Mouse (Mus musculus): Measurements from ENCODE around the gene Itpr1. TPM values are rescaled to one million over a fixed set of nuclear protein-coding genes. Genes with fewer than 3 reads are reported as not detected.

The Itpr1 gene
- polyA plus RNA-seq, 1 experiment from 2014 or later: 11.9 TPM

GRCm38 (mm10) chr6:108531324-108532311 is 318.7 kb downstream of the Itpr1 start:
- no peaks in the 10 kb centered on the region for H3K27me3 ChIP-seq
- 39% methylated on average over 12 of the region's 12 CpGs for WGBS
- H3K4me3 ChIP-seq: no peak overlapping the region
- H3K27ac ChIP-seq: no peak overlapping the region
- no peaks in the 10 kb centered on the region for H3K9me3 ChIP-seq
- H3K4me1 ChIP-seq: peaks cover 14% of the 10 kb centered on the region
- H3K9ac ChIP-seq: no peak overlapping the region
- no peaks in the 10 kb centered on the region for H3K36me3 ChIP-seq
- ATAC-seq (ENCODE audit: insufficient number of reproducible peaks, insufficient read depth, low FRiP score, low TSS enrichment): peak; percentile 84
- no peak overlapping the region for H3K4me2 ChIP-seq (replicated peaks)

GRCm38 (mm10) chr6:108532486-108533179 is 319.7 kb downstream of the Itpr1 start:
- H3K4me1 ChIP-seq: peaks cover 14% of the 10 kb centered on the region
- H3K27me3 ChIP-seq: no peaks in the 10 kb centered on the region
- no peaks in the 10 kb centered on the region for H3K9me3 ChIP-seq
- H3K4me3 ChIP-seq: no peak overlapping the region
- WGBS: 83% methylated on average over 10 of the region's 10 CpGs
- no peak overlapping the region for H3K4me2 ChIP-seq (replicated peaks)
- no peaks in the 10 kb centered on the region for H3K36me3 ChIP-seq
- ATAC-seq (ENCODE audit: insufficient number of reproducible peaks, insufficient read depth, low FRiP score, low TSS enrichment): no peak
- no peak overlapping the region for H3K9ac ChIP-seq
- H3K27ac ChIP-seq: no peak overlapping the region

DNA sequence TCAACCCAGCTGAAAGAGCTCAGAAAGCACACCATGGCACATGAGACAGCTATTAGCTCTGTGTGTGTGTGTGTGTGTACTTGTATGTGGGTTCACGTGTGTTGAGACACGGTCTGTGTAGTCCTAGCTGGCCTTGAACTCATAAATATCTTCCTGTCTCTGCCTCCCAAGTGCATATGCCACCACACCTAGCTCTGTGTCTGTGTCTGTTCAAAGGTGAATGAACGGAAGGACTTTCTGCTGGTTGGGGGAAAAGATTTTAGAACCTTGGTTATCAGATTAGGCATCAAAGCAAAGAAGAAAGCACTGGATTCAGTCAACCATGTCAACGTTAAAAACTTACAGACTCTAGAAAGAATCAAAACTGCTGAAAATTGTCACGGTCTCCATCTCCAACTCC is 321.2 kb downstream of the Itpr1 start:
- WGBS: 82% methylated on average over 5 of the region's 5 CpGs
- H3K9ac ChIP-seq: no peak overlapping the region
- H3K36me3 ChIP-seq: no peaks in the 10 kb centered on the region
- H3K9me3 ChIP-seq: no peaks in the 10 kb centered on the region
- H3K4me3 ChIP-seq: no peak overlapping the region
- H3K27me3 ChIP-seq: no peaks in the 10 kb centered on the region
- H3K4me2 ChIP-seq (replicated peaks): no peak overlapping the region
- ATAC-seq (ENCODE audit: insufficient number of reproducible peaks, insufficient read depth, low FRiP score, low TSS enrichment): no peak
- no peak overlapping the region for H3K27ac ChIP-seq
- H3K4me1 ChIP-seq: peaks cover 14% of the 10 kb centered on the region

DNA sequence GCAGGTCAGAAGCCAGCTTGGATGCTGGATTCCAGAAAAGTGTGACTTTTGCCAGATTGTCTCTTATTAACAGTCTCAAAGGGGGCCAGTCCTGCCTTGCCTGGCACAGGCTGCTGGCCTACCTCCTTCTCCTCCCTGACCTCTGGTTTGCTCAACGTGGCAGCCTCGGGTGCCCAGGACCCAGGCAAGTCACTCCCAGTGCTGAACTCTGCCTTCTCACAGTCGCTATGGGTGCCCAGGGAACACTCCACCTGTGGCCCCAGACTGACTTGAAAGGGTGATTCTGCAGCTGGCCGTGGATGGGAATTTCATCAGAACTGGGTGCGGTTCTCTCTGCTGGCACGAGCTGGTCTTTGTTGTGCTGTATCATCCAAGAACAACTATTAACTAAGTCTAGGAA is 321.7 kb downstream of the Itpr1 start:
- H3K9me3 ChIP-seq: no peaks in the 10 kb centered on the region
- ATAC-seq (ENCODE audit: insufficient number of reproducible peaks, insufficient read depth, low FRiP score, low TSS enrichment): no peak
- H3K4me1 ChIP-seq: peaks cover 14% of the 10 kb centered on the region
- no peak overlapping the region for H3K27ac ChIP-seq
- H3K36me3 ChIP-seq: no peaks in the 10 kb centered on the region
- H3K4me2 ChIP-seq (replicated peaks): no peak overlapping the region
- H3K4me3 ChIP-seq: no peak overlapping the region
- H3K9ac ChIP-seq: no peak overlapping the region
- H3K27me3 ChIP-seq: no peaks in the 10 kb centered on the region
- 84% methylated on average over 6 of the region's 6 CpGs for WGBS

GRCm38 (mm10) chr6:108535309-108535708 is 322.4 kb downstream of the Itpr1 start:
- Histone ChIP-seq H3K27me3 (no peaks in the 10 kb centered on the region), H3K4me1 (peaks cover 14% of the 10 kb centered on the region), H3K9me3 (no peaks in the 10 kb centered on the region), H3K4me2 (replicated peaks) (no peak overlapping the region), H3K9ac (no peak overlapping the region), H3K36me3 (no peaks in the 10 kb centered on the region), H3K27ac (no peak overlapping the region), H3K4me3 (no peak overlapping the region)
- 85% methylated on average over 4 of the region's 4 CpGs for WGBS
- ATAC-seq (ENCODE audit: insufficient number of reproducible peaks, insufficient read depth, low FRiP score, low TSS enrichment): no peak

DNA sequence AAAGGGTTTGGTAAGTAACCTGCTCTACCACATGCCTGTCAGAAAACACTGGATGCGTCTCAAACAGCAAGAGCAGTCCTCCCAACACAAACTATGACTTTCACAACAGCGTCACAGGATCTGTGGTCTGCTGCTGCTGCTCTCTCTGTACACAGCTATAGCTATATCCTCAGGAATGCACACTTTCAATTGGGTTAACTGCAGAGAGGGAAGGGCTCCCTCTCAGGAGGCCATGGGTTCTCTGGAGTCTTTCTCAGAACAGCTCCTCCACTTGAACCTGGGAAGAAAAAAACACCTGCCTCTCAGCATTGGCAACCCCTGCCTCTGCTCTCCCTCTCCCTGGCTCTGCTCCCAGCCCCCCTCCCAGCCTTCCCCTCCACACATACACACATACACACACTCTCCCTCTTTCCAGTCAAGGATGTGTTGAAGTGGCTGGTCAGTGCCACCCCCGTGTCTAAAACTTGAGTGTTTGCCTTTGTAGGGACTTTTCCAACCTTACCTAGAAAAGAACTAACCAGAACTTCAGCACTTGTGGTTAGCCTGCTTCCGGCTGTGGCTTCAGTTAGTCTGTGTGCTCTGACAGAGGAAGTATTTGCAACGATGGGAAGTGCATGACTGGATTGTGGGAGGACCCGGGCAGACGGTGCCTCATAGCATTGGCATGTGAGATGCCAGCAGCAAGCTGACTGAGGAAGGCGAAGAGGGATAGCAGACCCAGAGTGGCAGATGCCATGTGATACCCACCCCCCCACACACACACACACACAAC is 323.8 kb downstream of the Itpr1 start:
- Histone ChIP-seq H3K4me2 (replicated peaks) (no peak overlapping the region), H3K4me1 (peaks cover 5% of the 10 kb centered on the region; the same call in 1 of the 2 replicates), H3K9ac (no peak overlapping the region), H3K27me3 (no peaks in the 10 kb centered on the region), H3K4me3 (no peak overlapping the region), H3K36me3 (no peaks in the 10 kb centered on the region), H3K27ac (no peak overlapping the region), H3K9me3 (no peaks in the 10 kb centered on the region)
- no peak for ATAC-seq (ENCODE audit: insufficient number of reproducible peaks, insufficient read depth, low FRiP score, low TSS enrichment)
- 85% methylated on average over 8 of the region's 8 CpGs for WGBS

- H3K9ac ChIP-seq: no peak overlapping the region
- 88% methylated on average over 4 of the region's 4 CpGs for WGBS
Observed at GRCm38 (mm10) chr6:108538406-108538805, 325.5 kb downstream of the Itpr1 start.

DNA sequence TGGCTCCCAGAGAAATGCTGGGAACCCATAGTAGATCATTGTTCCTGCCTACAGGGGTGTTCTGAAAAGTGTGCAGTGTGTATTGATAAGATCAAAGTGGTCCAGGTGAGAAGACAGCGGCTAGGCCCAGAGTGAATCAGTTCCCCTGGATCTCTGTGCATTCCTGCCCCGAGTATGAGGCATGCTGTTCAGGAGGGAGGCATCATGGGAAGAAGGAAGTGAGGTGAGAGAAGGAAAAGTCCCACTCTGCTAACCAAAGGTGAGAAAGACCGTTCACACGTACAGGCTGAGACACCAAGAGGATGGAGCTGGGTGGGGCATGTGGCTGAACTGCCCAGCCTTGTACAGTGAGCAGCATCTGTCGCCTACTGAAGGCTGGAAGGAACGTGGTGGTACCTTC is 327.5 kb downstream of the Itpr1 start:
- Histone ChIP-seq H3K4me3 (no peak overlapping the region), H3K4me1 (no peaks in the 10 kb centered on the region), H3K27me3 (no peaks in the 10 kb centered on the region), H3K36me3 (no peaks in the 10 kb centered on the region; the same call in 1 of the 2 replicates), H3K9ac (no peak overlapping the region), H3K9me3 (no peaks in the 10 kb centered on the region), H3K27ac (no peak overlapping the region), H3K4me2 (replicated peaks) (no peak overlapping the region)
- ATAC-seq (ENCODE audit: insufficient number of reproducible peaks, insufficient read depth, low FRiP score, low TSS enrichment): no peak
- 90% methylated on average over 6 of the region's 6 CpGs for WGBS

More at GRCm38 (mm10) chr6:108538406-108538805, 325.5 kb downstream of the Itpr1 start:
- Histone ChIP-seq H3K4me3 (no peak overlapping the region), H3K27ac (no peak overlapping the region), H3K4me2 (replicated peaks) (no peak overlapping the region), H3K4me1 (no peaks in the 10 kb centered on the region), H3K36me3 (no peaks in the 10 kb centered on the region; the same call in 1 of the 2 replicates), H3K27me3 (no peaks in the 10 kb centered on the region), H3K9me3 (no peaks in the 10 kb centered on the region)
- no peak for ATAC-seq (ENCODE audit: insufficient number of reproducible peaks, insufficient read depth, low FRiP score, low TSS enrichment)

DNA sequence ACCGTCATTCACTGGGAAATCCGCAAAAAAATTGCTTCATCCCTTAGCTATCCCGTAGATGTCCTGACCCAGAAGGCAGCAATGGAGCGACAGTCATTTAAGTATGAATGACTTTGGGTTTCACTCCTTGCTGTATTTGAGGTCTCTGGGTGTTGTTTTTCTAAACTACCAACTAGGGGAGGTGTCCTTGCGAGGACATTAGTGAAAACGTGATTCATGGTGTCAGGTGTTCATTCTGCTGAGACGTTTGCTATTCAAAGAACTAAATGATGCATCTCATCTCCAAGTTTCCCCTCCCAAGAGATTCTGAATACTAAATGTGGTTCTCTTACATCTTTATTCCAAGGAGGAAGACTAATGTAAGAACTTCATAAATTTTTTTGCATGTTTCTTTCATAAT is 332.0 kb downstream of the Itpr1 start:
- Histone ChIP-seq H3K4me3 (no peak overlapping the region), H3K27me3 (no peaks in the 10 kb centered on the region), H3K4me2 (replicated peaks) (no peak overlapping the region), H3K9me3 (no peaks in the 10 kb centered on the region), H3K9ac (no peak overlapping the region), H3K36me3 (no peaks in the 10 kb centered on the region; the same call in 1 of the 2 replicates), H3K27ac (no peak overlapping the region), H3K4me1 (no peaks in the 10 kb centered on the region)
- no peak for ATAC-seq (ENCODE audit: insufficient number of reproducible peaks, insufficient read depth, low FRiP score, low TSS enrichment)
- WGBS: 74% methylated on average over 7 of the region's 7 CpGs

DNA sequence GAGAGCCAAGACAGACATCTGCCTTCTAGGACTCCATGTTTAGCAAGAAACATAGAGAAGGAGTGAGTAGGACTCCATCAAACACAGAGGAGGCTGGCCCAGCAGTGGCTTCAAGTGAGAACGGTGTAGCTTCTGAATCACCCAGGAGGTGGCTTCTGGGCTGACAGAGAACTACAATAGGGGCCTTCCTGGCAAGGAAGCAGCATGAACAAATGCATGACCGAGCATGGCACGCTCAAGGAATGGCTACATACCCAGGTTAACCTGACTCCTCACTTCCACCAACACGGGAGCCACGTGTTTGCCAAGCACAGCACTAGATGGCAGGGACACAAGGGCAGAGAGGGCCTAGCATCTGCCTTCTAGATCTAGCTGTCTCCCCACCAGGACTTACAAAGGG is 332.6 kb downstream of the Itpr1 start:
- H3K4me2 ChIP-seq (replicated peaks): no peak overlapping the region
- H3K27ac ChIP-seq: no peak overlapping the region
- no peaks in the 10 kb centered on the region for H3K9me3 ChIP-seq
- H3K36me3 ChIP-seq: no peaks in the 10 kb centered on the region; the same call in 1 of the 2 replicates
- no peak overlapping the region for H3K4me3 ChIP-seq
- 75% methylated on average over 5 of the region's 5 CpGs for WGBS
- no peaks in the 10 kb centered on the region for H3K4me1 ChIP-seq
- no peak for ATAC-seq (ENCODE audit: insufficient number of reproducible peaks, insufficient read depth, low FRiP score, low TSS enrichment)
- H3K27me3 ChIP-seq: no peaks in the 10 kb centered on the region
- no peak overlapping the region for H3K9ac ChIP-seq

DNA sequence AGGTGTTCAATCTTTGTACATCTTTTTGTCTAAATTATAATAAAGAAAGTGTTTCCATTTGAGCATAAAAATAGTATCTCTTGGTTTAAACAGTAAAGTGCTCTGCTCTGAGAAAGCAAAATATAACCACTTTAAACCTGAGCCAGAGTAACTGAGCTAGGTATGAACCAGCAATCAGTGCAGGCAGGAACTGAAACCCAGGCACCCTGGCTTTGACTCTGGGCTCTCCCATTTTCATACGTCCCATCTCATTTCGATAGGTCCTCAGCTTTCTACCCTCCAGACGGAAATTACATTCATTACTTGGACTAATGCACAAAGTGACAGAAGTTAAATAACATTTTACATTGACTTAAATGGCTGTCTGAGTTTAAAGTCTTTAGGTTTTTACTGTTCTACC is 335.5 kb downstream of the Itpr1 start:
- ATAC-seq (ENCODE audit: insufficient number of reproducible peaks, insufficient read depth, low FRiP score, low TSS enrichment): no peak
- Histone ChIP-seq H3K36me3 (no peaks in the 10 kb centered on the region), H3K4me1 (no peaks in the 10 kb centered on the region), H3K4me3 (no peak overlapping the region), H3K27me3 (no peaks in the 10 kb centered on the region), H3K9me3 (no peaks in the 10 kb centered on the region), H3K27ac (no peak overlapping the region), H3K9ac (no peak overlapping the region), H3K4me2 (replicated peaks) (no peak overlapping the region)
- 84% methylated on average over 3 of the region's 3 CpGs for WGBS
